Mouse (Mus musculus): ENCODE data around the gene Gm20695.

GRCm38 (mm10) chr16:3842989-3843388 is 41.5 kb upstream of the Gm20695 start:
- TF ChIP-seq CTCF (IDR thresholded peaks at IDR 0.05; ENCODE audit: borderline replicate concordance, insufficient read depth, low read length), result no peak
- no peak for TF ChIP-seq POLR2A (IDR thresholded peaks at IDR 0.05; ENCODE audit: low read depth, low read length)
